Mouse (Mus musculus) ES-Bruce4 (cell line): ENCODE results near the gene Ntn4. TPM values are rescaled to one million over a fixed set of nuclear protein-coding genes. Genes with fewer than 3 reads are reported as not detected.
"Not testable (repeated sequence)": the region's sequence is repeated elsewhere in the genome, so short reads cannot be mapped to it uniquely, and the experiment has no call there.

ENCODE experiments used
- H3K27ac ChIP-seq: 2 replicates; pipeline ENCODE4 v1.5.1; 2012; ENCODE audit warnings: low read length, inconsistent platforms; ENCODE audit not compliant: insufficient read depth
- H3K27me3 ChIP-seq: 2 replicates; pipeline ENCODE4 v1.6.1; 2012; ENCODE audit warnings: mild to moderate bottlenecking, low read length, inconsistent platforms; ENCODE audit not compliant: control insufficient read depth, poor library complexity, insufficient read depth, severe bottlenecking
- H3K36me3 ChIP-seq: 2 replicates; pipeline ENCODE4 v1.6.1; 2012; ENCODE audit warnings: inconsistent platforms, mild to moderate bottlenecking, low read length, moderate library complexity; ENCODE audit not compliant: control insufficient read depth, poor library complexity, insufficient read depth, severe bottlenecking
- H3K4me1 ChIP-seq: one replicate; pipeline ENCODE4 v1.8.1; 2011; ENCODE audit warnings: low read length; ENCODE audit not compliant: control insufficient read depth, insufficient read depth
- H3K4me3 ChIP-seq: 2 replicates; pipeline ENCODE4 v1.5.1; 2011; ENCODE audit warnings: low read depth, mild to moderate bottlenecking, low read length
- H3K9ac ChIP-seq: 2 replicates; pipeline ENCODE4 v1.6.1; 2012; ENCODE audit warnings: low read depth, mild to moderate bottlenecking, inconsistent platforms; ENCODE audit not compliant: poor library complexity, severe bottlenecking
- H3K9me3 ChIP-seq: replicated peaks from 2 replicates; pipeline ENCODE4 v1.6.1; 2012; ENCODE audit warnings: mild to moderate bottlenecking, low read length, inconsistent platforms; ENCODE audit not compliant: control insufficient read depth, poor library complexity, insufficient read depth, severe bottlenecking
- CTCF ChIP-seq: IDR thresholded peaks from one replicate; pipeline ENCODE4 v1.8.1; 2011; ENCODE audit warnings: low read depth, low read length
- EP300 ChIP-seq: IDR thresholded peaks from 2 replicates; pipeline ENCODE4 v1.6.1; 2011; ENCODE audit warnings: low read depth, low read length; ENCODE audit not compliant: insufficient read depth
- POLR2A ChIP-seq: IDR thresholded peaks from one replicate; pipeline ENCODE4 v1.8.1; 2011; ENCODE audit warnings: low read length; ENCODE audit not compliant: insufficient read depth
- polyA plus RNA-seq: library from polyadenylated mRNA; stranded (reverse); fragments of >200 nt; gene quantifications from 2 replicates; pipeline ENCODE4 v1.2.4, GENCODE M21; 2011; ENCODE audit warnings: low read depth; ENCODE audit not compliant: missing spikeins, insufficient read depth, insufficient read length

The Ntn4 gene
- polyA plus RNA-seq, 1 experiment = 2.2 TPM

- no peaks in the 10 kb centered on the region for H3K36me3 ChIP-seq
- TF ChIP-seq CTCF (no peak), POLR2A (no peak), EP300 (no peak)
- H3K27me3 ChIP-seq = no peaks in the 10 kb centered on the region; the same call in 1 of the 2 replicates
- no peaks in the 10 kb centered on the region for H3K4me1 ChIP-seq
- H3K9ac ChIP-seq = no peak overlapping the region
- no peak overlapping the region for H3K27ac ChIP-seq
- H3K9me3 ChIP-seq = no peaks in the 10 kb centered on the region
- H3K4me3 ChIP-seq = no peak overlapping the region
Measured at GRCm38 (mm10) chr10:93683185-93683584, 42.7 kb downstream of the Ntn4 start.

- TF ChIP-seq EP300 (no peak), CTCF (no peak), POLR2A (no peak)
- no peaks in the 10 kb centered on the region for H3K9me3 ChIP-seq
- H3K9ac ChIP-seq = no peak overlapping the region
- H3K4me3 ChIP-seq = no peak overlapping the region
- no peaks in the 10 kb centered on the region for H3K4me1 ChIP-seq
- H3K27me3 ChIP-seq = no peaks in the 10 kb centered on the region
- H3K27ac ChIP-seq = no peak overlapping the region
- no peaks in the 10 kb centered on the region for H3K36me3 ChIP-seq
Measured at GRCm38 (mm10) chr10:93683896-93684295, 43.4 kb downstream of the Ntn4 start.

- H3K4me1 ChIP-seq, H3K27ac ChIP-seq, H3K36me3 ChIP-seq, H3K4me3 ChIP-seq, H3K9me3 ChIP-seq, H3K9ac ChIP-seq, H3K27me3 ChIP-seq: not testable (repeated sequence)
Measured at GRCm38 (mm10) chr10:93685416-93685815, 44.9 kb downstream of the Ntn4 start.

GRCm38 (mm10) chr10:93686579-93686978, 46.1 kb downstream of the Ntn4 start:
- Histone ChIP-seq H3K9ac (no peak overlapping the region), H3K36me3 (no peaks in the 10 kb centered on the region), H3K9me3 (no peaks in the 10 kb centered on the region), H3K27ac (no peak overlapping the region), H3K27me3 (no peaks in the 10 kb centered on the region), H3K4me1 (no peaks in the 10 kb centered on the region), H3K4me3 (no peak overlapping the region)
- TF ChIP-seq EP300 (no peak), CTCF (no peak), POLR2A (no peak)

- TF ChIP-seq EP300 (no peak), CTCF (no peak), POLR2A (no peak)
- Histone ChIP-seq H3K4me3 (no peak overlapping the region), H3K9ac (no peak overlapping the region), H3K36me3 (no peaks in the 10 kb centered on the region), H3K9me3 (no peaks in the 10 kb centered on the region), H3K4me1 (no peaks in the 10 kb centered on the region), H3K27ac (no peak overlapping the region), H3K27me3 (no peaks in the 10 kb centered on the region)
Measured at GRCm38 (mm10) chr10:93687781-93688180, 47.3 kb downstream of the Ntn4 start.

GRCm38 (mm10) chr10:93688306-93689171, 48.1 kb downstream of the Ntn4 start:
- no peaks in the 10 kb centered on the region for H3K4me1 ChIP-seq
- no peak overlapping the region for H3K27ac ChIP-seq
- H3K36me3 ChIP-seq = no peaks in the 10 kb centered on the region
- no peak overlapping the region for H3K4me3 ChIP-seq
- H3K9ac ChIP-seq = no peak overlapping the region
- H3K27me3 ChIP-seq = no peaks in the 10 kb centered on the region
- H3K9me3 ChIP-seq = no peaks in the 10 kb centered on the region
- TF ChIP-seq POLR2A (no peak), EP300 (no peak), CTCF (no peak)
